Mouse (Mus musculus) stomach, postnatal 0 days (tissue): ENCODE measurements at regions not wholly inside any gene's neighbourhood (a gene's known extent, or its start where the extent isn't known, plus 50 kb on each side); places are given as distances from the start of the nearest gene placed in this dataset.

ENCODE experiments used
- ATAC-seq: fragments of 200-750 bp; cut with Nextera tagmentation; 2 replicates; pipeline ENCODE4 v1.8.0; 2017; ENCODE audit not compliant: low FRiP score, low TSS enrichment
- DNase-seq: peaks from one replicate; pipeline ENCODE4 v3.0.0-alpha.2; 2016; ENCODE audit warnings: low spot score
- H3K27ac ChIP-seq: fragments of 300-500 bp; sonication (generic); replicated peaks from 2 replicates; pipeline ENCODE4 v1.5.1; 2014; ENCODE audit warnings: mild to moderate bottlenecking, control low read depth
- H3K27me3 ChIP-seq: fragments of 300-500 bp; sonication (generic); 2 replicates; pipeline ENCODE4 v1.6.1; 2014; ENCODE audit warnings: low read length; ENCODE audit not compliant: control insufficient read depth, insufficient read depth
- H3K36me3 ChIP-seq: fragments of 300-500 bp; sonication (generic); 2 replicates; pipeline ENCODE4 v1.6.1; 2014; ENCODE audit warnings: low read length, mixed read lengths; ENCODE audit not compliant: control insufficient read depth, insufficient read depth
- H3K4me1 ChIP-seq: fragments of 300-500 bp; sonication (generic); replicated peaks from 2 replicates; pipeline ENCODE4 v1.6.1; 2014; ENCODE audit warnings: antibody characterized with exemption; ENCODE audit not compliant: control insufficient read depth, insufficient read depth
- H3K4me2 ChIP-seq: fragments of 300-500 bp; sonication (generic); replicated peaks from 2 replicates; pipeline ENCODE4 v1.6.1; 2014; ENCODE audit warnings: low read depth, mild to moderate bottlenecking, control low read depth, moderate library complexity
- H3K4me3 ChIP-seq: fragments of 300-500 bp; sonication (generic); 2 replicates; pipeline ENCODE4 v1.5.1; 2014; ENCODE audit warnings: low read depth, low read length, control low read depth
- H3K9ac ChIP-seq: fragments of 300-500 bp; sonication (generic); 2 replicates; pipeline ENCODE4 v1.6.1; 2014; ENCODE audit warnings: mild to moderate bottlenecking, low read length, control low read depth, mixed read lengths
- H3K9me3 ChIP-seq: fragments of 300-500 bp; sonication (generic); 2 replicates; pipeline ENCODE4 v1.6.1; 2016; ENCODE audit warnings: low read length; ENCODE audit not compliant: control insufficient read depth
- CTCF ChIP-seq: IDR thresholded peaks from 2 replicates; pipeline ENCODE4 v1.5.1; 2016; ENCODE audit warnings: antibody characterized with exemption, low read depth, mild to moderate bottlenecking, moderate library complexity
- EP300 ChIP-seq: optimal IDR thresholded peaks from 2 replicates; pipeline ENCODE3; 2016; ENCODE audit warnings: antibody characterized with exemption
- WGBS: fragments of 180-500 bp; shearing (Covaris S2); extraction: QIAGEN DNeasy Blood & Tissue Kit; methylation state at CpG from one replicate; pipeline ENCODE4 v1.1.7; 2014; 5-methylcytosine and 5-hydroxymethylcytosine counted together

DNA sequence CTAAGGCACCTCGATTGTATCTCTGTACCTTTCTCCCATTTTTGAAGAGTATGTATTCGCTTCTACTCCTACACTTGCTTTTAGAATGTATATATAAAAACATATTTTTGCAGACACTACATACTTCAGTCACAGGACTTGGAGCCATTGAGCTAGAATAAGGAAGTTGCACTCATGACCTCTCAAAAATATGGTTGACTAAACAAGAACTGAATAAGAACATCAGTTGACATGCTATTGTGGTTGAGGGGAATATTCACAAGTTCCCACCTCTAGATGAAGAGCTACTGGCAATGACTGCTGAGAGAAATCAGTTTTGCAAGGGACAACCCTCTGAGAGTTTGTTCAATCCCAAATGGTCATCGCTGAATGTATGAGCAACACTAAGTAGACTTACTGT lies 1198.0 kb upstream of the Zeb2 start:
- Histone ChIP-seq H3K9ac (no peak overlapping the region), H3K4me3 (no peak overlapping the region), H3K4me2 (no peak overlapping the region), H3K27ac (no peak overlapping the region), H3K27me3 (no peaks in the 10 kb centered on the region), H3K36me3 (no peaks in the 10 kb centered on the region), H3K9me3 (no peaks in the 10 kb centered on the region), H3K4me1 (no peaks in the 10 kb centered on the region)
- 91% methylated on average over 3 of the region's 3 CpGs for WGBS
- DNase-seq (no peak), ATAC-seq (no peak)
- TF ChIP-seq CTCF: no peak
- no peak for TF ChIP-seq EP300

GRCm38 (mm10) chr2:46307582-46308153 lies 1190.5 kb upstream of the Zeb2 start:
- Histone ChIP-seq H3K4me1 (no peaks in the 10 kb centered on the region), H3K4me3 (no peak overlapping the region), H3K9me3 (no peaks in the 10 kb centered on the region), H3K27ac (no peak overlapping the region), H3K9ac (no peak overlapping the region), H3K4me2 (no peak overlapping the region), H3K36me3 (no peaks in the 10 kb centered on the region), H3K27me3 (no peaks in the 10 kb centered on the region)
- DNase-seq (no peak), ATAC-seq (no peak)
- no peak for TF ChIP-seq CTCF
- TF ChIP-seq EP300: no peak
- 90% methylated on average over 2 of the region's 2 CpGs for WGBS

DNA sequence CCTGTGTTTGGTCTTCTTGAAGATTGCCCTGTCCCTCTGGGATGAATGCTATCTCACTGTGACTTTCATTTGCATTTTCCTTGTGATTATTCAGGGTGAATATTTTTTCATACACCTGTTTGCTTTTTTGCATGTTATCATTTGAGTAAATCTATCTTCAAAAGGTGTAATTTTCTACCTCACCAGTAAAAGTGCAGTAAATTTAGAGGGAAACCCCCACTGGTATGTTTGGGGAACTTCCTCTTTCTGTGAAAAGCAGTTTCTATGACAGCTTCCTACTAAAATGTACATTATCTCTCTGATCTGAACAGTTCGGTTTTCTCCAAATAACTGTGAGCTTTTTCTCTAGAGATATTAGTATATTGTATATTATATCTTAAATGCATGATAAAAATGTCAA lies 1185.4 kb upstream of the Zeb2 start:
- Histone ChIP-seq H3K9ac (no peak overlapping the region), H3K4me3 (no peak overlapping the region), H3K4me1 (no peaks in the 10 kb centered on the region), H3K36me3 (no peaks in the 10 kb centered on the region), H3K4me2 (no peak overlapping the region), H3K27me3 (no peaks in the 10 kb centered on the region), H3K9me3 (no peaks in the 10 kb centered on the region), H3K27ac (no peak overlapping the region)
- TF ChIP-seq CTCF (no peak), EP300 (no peak)
- WGBS: 69% methylated on average over 1 of the region's 1 CpGs
- ATAC-seq (no peak), DNase-seq (no peak)

DNA sequence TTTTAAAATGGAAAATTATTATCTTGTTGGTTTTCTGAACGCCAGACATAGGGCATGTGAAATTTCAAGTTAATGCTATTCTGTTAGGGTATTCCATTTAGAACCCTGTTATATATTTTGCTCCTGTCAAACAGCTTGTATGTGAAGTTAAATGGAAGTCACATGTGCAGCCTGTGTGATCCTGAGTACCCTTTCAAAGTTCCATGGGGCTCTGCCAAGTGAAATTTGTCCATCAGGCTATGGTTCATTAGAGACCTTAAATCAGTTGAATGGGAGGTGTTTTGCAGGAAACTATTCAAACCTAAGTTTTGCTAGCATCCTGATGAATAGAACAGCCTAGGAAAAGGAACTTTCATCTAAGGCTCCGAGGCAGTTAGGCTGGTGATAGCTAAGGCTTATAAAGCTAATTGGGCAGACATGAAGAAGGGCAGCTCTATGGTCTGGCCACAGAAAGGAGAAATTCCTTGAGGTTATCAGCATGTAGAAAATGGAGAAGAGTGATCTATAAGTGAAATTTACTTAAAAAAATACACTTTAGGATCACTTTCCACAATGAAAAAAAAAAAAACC lies 1180.2 kb upstream of the Zeb2 start:
- Histone ChIP-seq H3K4me2 (no peak overlapping the region), H3K9ac (no peak overlapping the region), H3K27ac (no peak overlapping the region), H3K4me3 (no peak overlapping the region), H3K27me3 (no peaks in the 10 kb centered on the region), H3K4me1 (no peaks in the 10 kb centered on the region), H3K36me3 (no peaks in the 10 kb centered on the region), H3K9me3 (no peaks in the 10 kb centered on the region)
- 70% methylated on average over 2 of the region's 2 CpGs for WGBS
- TF ChIP-seq EP300: no peak
- TF ChIP-seq CTCF: no peak
- no peak for ATAC-seq
- no peak for DNase-seq

GRCm38 (mm10) chr2:46283929-46284598 lies 1166.9 kb upstream of the Zeb2 start:
- H3K9me3 ChIP-seq: no peaks in the 10 kb centered on the region
- DNase-seq (no peak), ATAC-seq (no peak)
- H3K27ac ChIP-seq: no peak overlapping the region
- H3K9ac ChIP-seq: no peak overlapping the region
- H3K4me3 ChIP-seq: no peak overlapping the region
- no peaks in the 10 kb centered on the region for H3K27me3 ChIP-seq
- H3K36me3 ChIP-seq: no peaks in the 10 kb centered on the region
- H3K4me2 ChIP-seq: no peak overlapping the region
- no peak for TF ChIP-seq EP300
- TF ChIP-seq CTCF: no peak
- H3K4me1 ChIP-seq: no peaks in the 10 kb centered on the region
- 81% methylated on average over 5 of the region's 5 CpGs for WGBS

DNA sequence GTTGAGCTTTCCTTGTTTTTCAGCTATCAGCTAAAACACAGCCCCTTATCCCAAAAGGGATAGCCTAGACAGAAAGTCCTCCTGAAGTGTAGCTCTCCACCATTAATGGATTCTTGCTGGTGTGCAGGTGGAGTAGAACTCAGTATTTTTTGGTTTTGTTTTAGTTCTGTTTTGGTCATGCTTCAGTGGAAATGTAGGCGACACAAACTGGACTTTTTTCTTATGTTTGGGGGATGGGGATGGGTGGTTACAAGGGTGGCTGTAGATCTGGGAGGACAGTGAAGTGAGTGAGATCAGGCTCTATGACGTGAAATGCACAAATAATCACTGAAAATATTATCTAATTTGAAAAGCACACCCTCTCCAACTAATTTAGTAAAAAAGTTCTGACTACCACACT lies 1163.6 kb upstream of the Zeb2 start:
- WGBS: 73% methylated on average over 2 of the region's 2 CpGs
- TF ChIP-seq EP300: no peak
- TF ChIP-seq CTCF: no peak
- no peak for DNase-seq
- H3K27ac ChIP-seq: no peak overlapping the region
- H3K9me3 ChIP-seq: no peaks in the 10 kb centered on the region
- no peaks in the 10 kb centered on the region for H3K4me1 ChIP-seq
- H3K4me2 ChIP-seq: no peak overlapping the region
- H3K27me3 ChIP-seq: no peaks in the 10 kb centered on the region
- no peaks in the 10 kb centered on the region for H3K36me3 ChIP-seq
- H3K4me3 ChIP-seq: no peak overlapping the region
- ATAC-seq: no peak
- no peak overlapping the region for H3K9ac ChIP-seq
